Mouse (Mus musculus) forebrain, embryonic 14.5 days (tissue): ENCODE results near the gene Plxnc1. TPM values are rescaled to one million over a fixed set of nuclear protein-coding genes. Genes with fewer than 3 reads are reported as not detected.

Experiments used
- ATAC-seq: fragments of 200-750 bp; cut with Nextera tagmentation; 2 replicates; pipeline ENCODE4 v1.8.0; 2017; ENCODE audit warnings: mild to moderate bottlenecking, moderate library complexity
- DNase-seq: peaks from one replicate; pipeline ENCODE4 v3.0.0-alpha.2; 2015; ENCODE audit warnings: low spot score
- H3K27ac ChIP-seq: fragments of 300-500 bp; sonication (generic); 2 replicates; pipeline ENCODE4 v1.5.1; 2014; ENCODE audit warnings: low read depth, mild to moderate bottlenecking, control low read depth, low read length, moderate library complexity
- H3K27me3 ChIP-seq: fragments of 300-500 bp; sonication (generic); replicated peaks from 2 replicates; pipeline ENCODE4 v1.6.1; 2014; ENCODE audit warnings: low read length, control low read depth, mixed read lengths; ENCODE audit not compliant: control insufficient read depth, insufficient read depth
- H3K36me3 ChIP-seq: fragments of 300-500 bp; sonication (generic); 2 replicates; pipeline ENCODE4 v1.6.1; 2014; ENCODE audit warnings: low read length, control low read depth; ENCODE audit not compliant: control insufficient read depth, insufficient read depth
- H3K4me1 ChIP-seq: fragments of 300-500 bp; sonication (generic); 2 replicates; pipeline ENCODE4 v1.6.1; 2014; ENCODE audit warnings: antibody characterized with exemption, low read length, control low read depth; ENCODE audit not compliant: control insufficient read depth, insufficient read depth
- H3K4me2 ChIP-seq: fragments of 300-500 bp; sonication (generic); 2 replicates; pipeline ENCODE4 v1.6.1; 2014; ENCODE audit warnings: mild to moderate bottlenecking, control low read depth, low read length
- H3K4me3 ChIP-seq: fragments of 300-500 bp; sonication (generic); 2 replicates; pipeline ENCODE4 v1.5.1; 2014; ENCODE audit warnings: low read depth, low read length, control low read depth
- H3K9ac ChIP-seq: fragments of 300-500 bp; sonication (generic); 2 replicates; pipeline ENCODE4 v1.6.1; 2014; ENCODE audit warnings: mild to moderate bottlenecking, low read length, control low read depth, moderate library complexity
- H3K9me3 ChIP-seq: fragments of 300-500 bp; sonication (generic); replicated peaks from 2 replicates; pipeline ENCODE4 v1.6.1; 2016; ENCODE audit warnings: low read length, control low read depth, mixed read lengths; ENCODE audit not compliant: control insufficient read depth
- WGBS: fragments of 180-500 bp; shearing (Covaris S2); extraction: QIAGEN DNeasy Blood & Tissue Kit; methylation state at CpG from one replicate; pipeline ENCODE4 v1.1.7; 2014; 5-methylcytosine and 5-hydroxymethylcytosine counted together
- polyA plus RNA-seq: library from polyadenylated mRNA; unstranded; fragments of >200 nt; fragmentation: Nextera tagmentation; extraction: Ambion mirVana; gene quantifications from 2 replicates; pipeline ENCODE4 v1.2.1, GENCODE M21; 2014

The Plxnc1 gene
- polyA plus RNA-seq, 1 experiment from 2014 or later, result 14.4 TPM

DNA sequence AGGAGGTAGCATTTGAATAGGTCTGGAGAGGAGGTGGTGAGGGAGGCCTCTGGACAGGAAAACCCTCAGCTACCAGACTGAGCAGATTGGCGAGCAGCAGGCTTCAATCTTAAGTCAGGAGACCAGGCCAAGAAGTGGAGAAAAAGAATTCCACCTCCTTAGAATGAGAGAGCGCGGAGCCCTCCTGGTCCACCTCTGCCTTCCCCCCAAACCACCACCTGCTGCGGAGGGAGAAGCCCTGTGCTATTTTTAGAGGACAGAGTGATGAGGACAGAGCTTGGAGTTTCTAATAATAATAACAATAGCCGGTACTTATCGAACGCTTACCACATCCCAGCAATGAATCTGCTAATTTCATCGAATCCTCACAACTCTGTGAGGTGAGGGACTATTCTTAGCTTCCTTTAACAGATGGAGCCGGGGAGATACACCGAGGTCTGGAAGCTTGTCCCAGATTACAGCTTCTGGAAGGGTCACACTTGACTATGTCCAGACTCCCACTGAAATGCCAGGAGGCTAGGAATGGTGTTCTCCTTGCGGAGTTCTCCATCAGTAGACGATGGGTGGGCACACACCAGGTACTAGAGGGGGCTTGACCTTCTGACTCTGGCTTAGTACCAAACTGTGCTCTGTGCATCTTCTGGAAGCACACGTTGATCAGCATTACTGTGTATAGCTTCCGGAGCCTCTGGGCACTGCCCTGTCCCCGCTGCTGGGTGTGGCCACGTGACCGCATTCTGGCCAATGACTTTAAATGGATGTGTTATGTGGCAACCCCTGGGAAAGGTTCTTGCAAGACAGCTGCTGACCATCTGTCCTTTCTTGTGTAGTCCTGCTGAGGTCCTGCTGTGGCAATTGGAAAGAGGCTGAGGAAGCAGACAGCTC is 125.6 kb downstream of the Plxnc1 start:
- DNase-seq (no peak), ATAC-seq (no peak)
- Histone ChIP-seq H3K27ac (no peak overlapping the region), H3K4me3 (no peak overlapping the region), H3K4me2 (no peak overlapping the region), H3K36me3 (no peaks in the 10 kb centered on the region), H3K9me3 (no peaks in the 10 kb centered on the region), H3K4me1 (no peaks in the 10 kb centered on the region), H3K9ac (no peak overlapping the region), H3K27me3 (no peaks in the 10 kb centered on the region)
- WGBS, result 91% methylated on average over 17 of the region's 17 CpGs

DNA sequence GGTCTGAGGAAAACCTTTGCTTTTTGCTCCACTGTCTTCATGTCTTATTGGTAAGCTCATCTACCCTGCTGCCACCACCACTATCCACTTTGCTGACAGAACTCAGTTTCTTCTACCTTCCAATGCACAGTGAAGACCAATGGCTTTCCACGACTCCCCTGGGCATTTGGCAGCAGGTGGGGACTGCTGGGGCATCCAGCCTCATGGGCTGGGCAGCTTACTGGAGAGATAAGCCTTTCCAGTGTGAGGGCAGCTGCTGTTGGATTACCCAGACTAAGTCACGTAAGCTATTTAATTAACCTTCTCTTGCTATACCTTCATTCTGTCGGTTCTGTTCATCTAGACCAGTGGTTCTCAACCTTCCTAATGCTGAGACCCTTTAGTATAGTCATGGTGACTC is 126.5 kb downstream of the Plxnc1 start:
- Histone ChIP-seq H3K9ac (no peak overlapping the region), H3K4me3 (no peak overlapping the region), H3K27ac (no peak overlapping the region), H3K36me3 (no peaks in the 10 kb centered on the region), H3K9me3 (no peaks in the 10 kb centered on the region), H3K4me2 (no peak overlapping the region), H3K27me3 (no peaks in the 10 kb centered on the region), H3K4me1 (peaks cover 4% of the 10 kb centered on the region; the same call in 1 of the 2 replicates)
- WGBS, result 91% methylated on average over 3 of the region's 3 CpGs
- ATAC-seq, result no peak
- DNase-seq, result no peak

DNA sequence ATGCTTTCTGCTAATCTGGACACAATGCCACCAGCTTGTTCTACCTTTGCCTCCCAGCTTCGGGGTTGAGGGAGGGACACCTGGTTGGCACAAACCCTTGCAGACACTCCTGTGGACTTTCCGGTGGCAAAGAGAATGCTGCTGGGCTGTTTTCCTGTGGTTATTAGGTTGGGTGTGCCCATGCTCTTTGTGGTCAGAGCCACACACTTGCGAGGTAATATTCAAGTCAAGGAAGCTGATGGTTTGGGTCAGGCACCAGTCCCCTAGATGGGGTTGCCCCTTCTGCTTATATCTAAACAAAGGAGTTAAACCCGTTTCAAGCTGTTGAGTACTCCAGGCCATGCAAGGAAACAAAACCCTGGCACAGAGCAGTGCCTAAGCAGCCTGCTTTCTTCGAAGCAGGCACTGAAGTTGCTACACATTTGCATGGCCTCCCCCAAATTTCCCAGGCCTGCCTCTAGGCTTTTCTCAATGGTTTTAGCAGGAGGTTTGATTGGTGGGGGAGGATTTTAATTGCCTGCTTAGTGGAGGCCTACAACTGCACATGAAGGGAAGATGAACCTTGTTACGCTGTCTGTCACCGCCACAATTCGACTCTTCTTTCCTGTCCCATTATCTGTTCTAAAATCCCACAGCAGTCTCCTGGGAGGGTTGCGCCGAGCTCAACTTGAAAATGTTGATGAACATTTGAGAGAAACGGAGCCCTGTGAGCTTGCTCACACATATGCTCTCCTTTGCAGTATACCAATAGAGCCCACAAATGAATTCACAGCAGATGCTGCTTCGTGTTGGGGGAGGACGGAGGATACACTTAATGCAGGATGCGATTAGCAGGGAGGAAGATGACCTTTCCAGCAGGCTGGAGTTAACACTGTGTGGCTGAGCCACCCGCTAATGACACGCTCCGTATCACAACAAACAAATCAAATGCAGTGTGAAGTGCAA is 132.5 kb downstream of the Plxnc1 start:
- no peaks in the 10 kb centered on the region for H3K9me3 ChIP-seq
- peak overlapping the region; percentile 29; the same call in 1 of the 2 replicates for H3K27ac ChIP-seq
- ATAC-seq (peak; percentile 49), DNase-seq (peak; percentile 53)
- H3K9ac ChIP-seq, result no peak overlapping the region
- no peaks in the 10 kb centered on the region for H3K27me3 ChIP-seq
- no peak overlapping the region for H3K4me2 ChIP-seq
- H3K4me3 ChIP-seq, result no peak overlapping the region
- WGBS, result 57% methylated on average over 17 of the region's 17 CpGs
- peaks cover 6% of the 10 kb centered on the region; the same call in 1 of the 2 replicates for H3K36me3 ChIP-seq
- peaks cover 9% of the 10 kb centered on the region for H3K4me1 ChIP-seq

DNA sequence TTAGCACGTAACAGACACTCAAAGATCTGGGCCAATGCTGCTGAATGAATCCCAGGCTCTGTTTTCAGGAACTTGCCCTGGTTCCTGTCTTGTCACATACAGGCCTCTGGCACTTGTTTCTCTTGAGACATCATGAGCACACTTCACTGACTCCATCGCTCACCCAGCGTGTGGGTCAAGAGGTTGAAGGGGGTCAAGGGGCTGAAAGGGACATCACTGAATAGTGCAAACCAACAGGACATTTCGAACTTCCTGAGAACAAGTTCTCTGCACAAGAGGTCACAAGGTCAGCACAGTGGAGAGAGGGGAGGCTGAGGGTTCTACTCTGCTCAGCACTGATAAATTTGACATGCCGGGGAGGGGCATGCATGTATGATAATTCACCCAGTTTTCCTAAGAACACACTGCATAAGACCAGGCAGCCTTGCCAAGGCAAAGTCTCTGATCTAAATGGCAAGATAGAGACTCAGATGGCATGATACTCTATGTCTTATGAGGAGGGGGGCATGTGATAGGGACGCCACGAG is 134.6 kb downstream of the Plxnc1 start:
- Histone ChIP-seq H3K27me3 (no peaks in the 10 kb centered on the region), H3K36me3 (peaks cover 6% of the 10 kb centered on the region; the same call in 1 of the 2 replicates), H3K4me1 (peaks cover 9% of the 10 kb centered on the region), H3K9me3 (no peaks in the 10 kb centered on the region), H3K27ac (no peak overlapping the region), H3K4me2 (no peak overlapping the region), H3K9ac (no peak overlapping the region), H3K4me3 (no peak overlapping the region)
- DNase-seq, result no peak
- 90% methylated on average over 7 of the region's 7 CpGs for whole genome bisulfite sequencing
- no peak for ATAC-seq

DNA sequence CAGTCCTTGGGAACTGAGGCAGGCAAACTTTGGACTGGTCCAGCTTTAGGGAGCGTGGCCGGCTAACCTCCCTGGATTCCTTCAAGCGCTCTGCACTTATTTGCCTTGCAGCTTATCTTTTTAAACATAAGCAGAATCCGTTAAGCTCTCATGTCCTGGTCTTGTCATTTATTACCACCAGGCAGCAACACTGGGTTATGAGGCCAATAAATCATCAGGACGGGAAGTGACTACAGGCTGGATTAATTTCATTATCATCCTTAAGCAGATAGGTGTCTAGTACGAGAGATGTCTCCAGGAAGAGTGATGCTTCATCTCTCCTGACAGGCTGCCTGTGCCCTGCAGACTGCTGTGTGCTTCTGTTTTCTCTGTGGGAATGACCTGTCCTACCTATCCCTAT is 136.4 kb downstream of the Plxnc1 start:
- H3K4me3 ChIP-seq, result no peak overlapping the region
- H3K27me3 ChIP-seq, result no peaks in the 10 kb centered on the region
- H3K4me2 ChIP-seq, result no peak overlapping the region
- H3K27ac ChIP-seq, result no peak overlapping the region
- H3K36me3 ChIP-seq, result peaks cover 6% of the 10 kb centered on the region; the same call in 1 of the 2 replicates
- H3K4me1 ChIP-seq, result peaks cover 5% of the 10 kb centered on the region; the same call in 1 of the 2 replicates
- 87% methylated on average over 6 of the region's 6 CpGs for WGBS
- no peak for DNase-seq
- H3K9ac ChIP-seq, result no peak overlapping the region
- ATAC-seq, result no peak
- no peaks in the 10 kb centered on the region for H3K9me3 ChIP-seq

DNA sequence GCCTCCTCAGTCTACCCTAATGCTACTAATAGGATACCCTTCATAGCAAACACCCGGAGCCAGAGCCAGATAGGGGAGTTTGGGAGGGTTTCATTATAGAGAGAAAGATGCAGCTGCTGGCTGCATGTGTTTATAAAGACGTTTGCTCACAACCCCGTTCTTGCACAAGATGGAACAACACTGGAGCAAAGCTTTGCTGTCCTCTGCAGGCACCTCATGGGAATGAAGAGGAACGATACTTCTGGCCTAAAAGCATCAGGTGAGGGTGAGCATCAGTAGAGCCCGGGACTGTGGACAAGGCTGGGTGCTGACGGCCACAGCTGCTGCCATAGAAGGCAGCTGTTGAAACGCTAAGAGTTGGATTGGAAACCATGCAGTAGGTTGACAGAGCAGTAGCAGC is 137.3 kb downstream of the Plxnc1 start:
- no peak overlapping the region for H3K4me2 ChIP-seq
- ATAC-seq, result no peak
- H3K27me3 ChIP-seq, result no peaks in the 10 kb centered on the region
- peaks cover 6% of the 10 kb centered on the region; the same call in 1 of the 2 replicates for H3K36me3 ChIP-seq
- H3K4me1 ChIP-seq, result no peaks in the 10 kb centered on the region; the same call in 1 of the 2 replicates
- H3K27ac ChIP-seq, result no peak overlapping the region
- H3K4me3 ChIP-seq, result no peak overlapping the region
- DNase-seq, result no peak
- no peak overlapping the region for H3K9ac ChIP-seq
- 81% methylated on average over 7 of the region's 7 CpGs for WGBS
- H3K9me3 ChIP-seq, result no peaks in the 10 kb centered on the region

DNA sequence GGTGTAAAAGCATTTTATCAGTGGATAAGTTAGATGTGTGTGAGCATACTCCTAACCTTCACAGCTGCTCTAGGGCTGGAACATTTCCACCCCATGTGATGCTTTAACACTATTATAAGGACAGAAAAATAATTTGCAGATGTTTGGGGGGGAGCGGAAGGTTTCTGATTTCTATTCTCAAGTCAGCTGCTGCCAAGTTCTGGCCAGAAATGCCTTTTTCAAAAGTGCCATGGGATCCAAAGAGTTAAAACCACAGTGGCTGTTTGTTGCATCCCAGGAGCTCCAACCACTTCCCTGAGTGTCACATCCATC is 139.8 kb downstream of the Plxnc1 start:
- no peak overlapping the region for H3K27ac ChIP-seq
- no peak for ATAC-seq
- H3K9ac ChIP-seq, result no peak overlapping the region
- 0 out of 2 replicates have a peak, but pooled peaks cover 3% of the 10 kb centered on the region for H3K36me3 ChIP-seq
- H3K4me2 ChIP-seq, result no peak overlapping the region
- H3K27me3 ChIP-seq, result no peaks in the 10 kb centered on the region
- DNase-seq, result no peak
- H3K9me3 ChIP-seq, result no peaks in the 10 kb centered on the region
- no peaks in the 10 kb centered on the region for H3K4me1 ChIP-seq
- 93% methylated on average over 1 of the region's 1 CpGs for WGBS
- H3K4me3 ChIP-seq, result no peak overlapping the region

DNA sequence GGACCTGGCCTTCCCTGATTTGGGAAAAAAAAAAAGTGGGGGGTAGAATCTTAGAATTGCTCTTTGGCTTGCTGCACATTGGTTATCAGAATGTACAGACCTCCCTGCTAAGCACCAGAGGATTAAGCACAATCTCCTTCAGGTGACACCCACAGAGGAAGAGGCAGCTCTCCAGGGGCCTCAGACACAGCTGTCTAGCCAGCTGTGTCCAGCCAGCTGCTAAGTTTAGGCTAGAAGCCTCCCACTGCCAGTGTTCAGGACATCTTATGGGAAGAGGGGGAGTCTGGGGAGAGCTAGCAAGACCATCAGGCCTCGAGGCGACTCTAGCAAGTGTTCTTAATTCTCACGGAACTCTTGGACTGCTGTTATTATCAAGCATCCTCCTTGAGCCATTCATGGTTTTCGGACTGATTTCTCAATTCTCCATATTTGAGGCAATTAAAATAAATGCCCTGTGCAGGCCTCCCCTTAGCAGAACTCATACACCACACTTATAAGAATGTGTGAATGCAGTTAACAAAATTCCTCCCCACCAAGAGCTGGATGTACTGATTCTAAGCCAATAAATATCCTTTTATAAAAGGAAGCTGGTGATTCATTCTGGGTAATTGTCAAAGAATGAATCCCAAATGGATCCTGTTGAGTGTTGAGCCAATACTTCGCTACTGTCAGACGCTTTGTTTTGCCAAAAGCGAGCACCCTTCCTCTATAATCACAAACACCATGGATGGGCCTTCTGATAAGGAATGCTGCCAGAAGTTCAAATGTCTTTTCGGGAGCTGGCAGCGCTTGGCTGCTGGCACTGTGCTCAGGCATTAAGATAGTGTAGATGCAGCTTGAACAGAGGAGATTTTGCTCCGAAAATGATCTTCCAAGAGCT is 140.4 kb downstream of the Plxnc1 start:
- H3K4me1 ChIP-seq, result no peaks in the 10 kb centered on the region
- H3K4me3 ChIP-seq, result no peak overlapping the region
- WGBS, result 75% methylated on average over 10 of the region's 10 CpGs
- no peak for ATAC-seq
- H3K9ac ChIP-seq, result no peak overlapping the region
- H3K27me3 ChIP-seq, result no peaks in the 10 kb centered on the region
- H3K36me3 ChIP-seq, result peaks cover 5% of the 10 kb centered on the region; the same call in 1 of the 2 replicates
- H3K4me2 ChIP-seq, result no peak overlapping the region
- H3K27ac ChIP-seq, result no peak overlapping the region
- DNase-seq, result no peak
- no peaks in the 10 kb centered on the region for H3K9me3 ChIP-seq
